Mouse (Mus musculus): ENCODE measurements around the gene Gm4881.
A peak's percentile ranks its signal among the peaks of the same experiment; 100 is the strongest.

Gene Gm4881

GRCm38 (mm10) chr7:24944257-24944950 lies at the start of gene Gm4881:
Gene Gm4881 (minus strand): TSS chr7:24944494.
- DNase-seq (ENCODE audit: extremely low spot score, low spot score) = no peak

- DNase-seq (ENCODE audit: extremely low spot score, low spot score) = no peak
These were observed 48.8 kb upstream of the Gm4881 start for GRCm38 (mm10) chr7:24993081-24993480.

DNA sequence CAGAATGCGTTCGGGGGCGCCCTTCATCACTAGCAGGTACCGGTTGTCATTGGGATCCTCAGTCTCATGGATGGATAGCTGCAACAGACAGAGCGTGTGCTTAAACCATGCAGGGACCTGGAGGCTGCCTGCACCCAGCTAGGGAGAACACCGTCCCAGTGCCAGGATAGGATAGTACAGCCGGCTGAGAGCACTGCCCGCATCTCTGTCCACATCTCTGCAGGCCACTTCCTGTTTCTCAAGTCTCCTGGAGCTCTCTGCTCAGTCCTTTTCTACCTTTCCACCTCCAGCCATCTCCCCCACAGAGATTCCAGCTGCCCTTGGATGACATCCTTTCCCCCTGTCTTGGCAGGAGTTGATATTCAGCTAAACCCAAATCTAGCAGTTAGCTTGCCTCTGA lies 46.2 kb upstream of the Gm4881 start:
- no peak for DNase-seq (ENCODE audit: extremely low spot score, low spot score)

DNA sequence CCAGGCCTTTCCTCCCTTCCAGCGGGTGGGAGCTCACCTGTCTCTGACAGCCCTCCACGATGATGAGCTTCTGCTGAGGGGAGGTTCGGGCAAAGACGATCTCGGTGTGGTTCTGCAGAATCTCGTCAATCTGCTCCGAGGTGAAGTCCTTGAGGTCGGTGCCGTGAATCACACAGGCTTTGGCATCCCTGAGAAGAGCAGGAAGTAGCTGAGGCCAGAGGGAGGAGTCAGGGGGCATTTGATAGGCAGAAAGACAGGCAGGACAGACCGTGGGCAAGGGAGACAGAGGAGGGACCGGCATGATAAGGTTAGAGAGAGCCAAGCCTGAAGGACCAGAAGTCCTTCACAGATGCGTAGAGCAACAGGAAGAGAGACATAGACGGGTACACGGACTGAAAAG lies 43.6 kb upstream of the Gm4881 start:
- no peak for DNase-seq (ENCODE audit: extremely low spot score, low spot score)

DNA sequence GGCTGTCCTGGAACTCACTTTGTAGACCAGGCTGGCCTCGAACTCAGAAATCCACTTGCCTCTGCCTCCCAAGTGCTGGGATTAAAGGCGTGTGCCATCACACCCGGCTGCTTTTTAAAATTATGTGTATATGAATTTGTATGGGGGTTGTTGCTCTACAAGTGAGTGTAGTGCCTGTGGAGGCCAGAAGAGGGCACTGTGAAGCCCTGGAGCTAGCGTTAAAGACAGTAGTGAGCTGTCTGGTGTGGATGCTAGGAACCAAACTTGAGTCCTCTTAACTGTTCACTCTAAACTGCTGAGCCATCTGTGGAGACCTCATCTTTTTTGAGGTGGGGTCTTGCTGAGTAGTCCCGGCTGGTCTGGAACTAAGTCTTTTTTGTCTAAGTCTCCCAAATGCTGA lies 41.5 kb upstream of the Gm4881 start:
- DNase-seq (ENCODE audit: extremely low spot score, low spot score) = no peak

GRCm38 (mm10) chr7:24984307-24984706 lies 40.0 kb upstream of the Gm4881 start:
- no peak for DNase-seq (ENCODE audit: extremely low spot score, low spot score)

DNA sequence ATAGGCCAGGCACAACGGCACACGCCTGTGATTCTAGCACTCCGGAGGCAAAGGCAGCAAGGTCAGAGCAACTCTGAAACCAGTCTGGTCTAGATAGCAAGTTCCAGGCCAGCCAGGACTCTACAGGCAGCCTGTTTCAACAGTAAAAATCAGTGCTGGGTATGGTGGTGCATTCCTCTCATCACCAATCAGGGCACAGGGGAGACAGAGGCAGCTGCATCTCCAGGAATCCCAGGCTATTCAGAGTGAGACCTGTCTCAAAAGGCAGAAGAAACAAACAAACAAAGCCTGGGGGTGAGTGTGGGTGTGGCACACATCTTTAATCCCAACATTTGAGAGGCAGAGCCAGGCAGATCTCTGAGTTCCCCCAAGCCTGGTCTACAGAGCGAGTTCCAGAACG lies 39.1 kb upstream of the Gm4881 start:
- no peak for DNase-seq (ENCODE audit: extremely low spot score, low spot score)

DNA sequence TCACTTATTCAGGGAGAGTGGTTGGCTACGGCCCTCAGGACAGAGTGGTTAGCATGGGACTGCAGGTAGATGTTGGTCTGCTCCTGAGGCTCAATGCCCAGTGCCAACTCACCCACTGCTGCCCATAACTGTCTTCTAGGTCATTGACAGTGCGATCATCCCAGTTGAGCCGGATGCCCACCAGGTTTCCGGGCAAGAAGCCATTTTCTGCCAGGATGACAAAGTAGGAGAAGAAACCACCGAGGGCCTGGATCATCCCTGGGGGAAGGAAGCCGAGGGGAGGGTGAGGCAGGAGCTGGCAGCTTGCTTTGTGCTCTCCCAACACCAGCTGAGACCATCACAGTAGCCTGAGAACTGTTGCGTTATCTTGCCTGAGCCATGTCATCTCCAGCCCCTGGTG lies 36.1 kb upstream of the Gm4881 start:
- no peak for DNase-seq (ENCODE audit: extremely low spot score, low spot score)

DNA sequence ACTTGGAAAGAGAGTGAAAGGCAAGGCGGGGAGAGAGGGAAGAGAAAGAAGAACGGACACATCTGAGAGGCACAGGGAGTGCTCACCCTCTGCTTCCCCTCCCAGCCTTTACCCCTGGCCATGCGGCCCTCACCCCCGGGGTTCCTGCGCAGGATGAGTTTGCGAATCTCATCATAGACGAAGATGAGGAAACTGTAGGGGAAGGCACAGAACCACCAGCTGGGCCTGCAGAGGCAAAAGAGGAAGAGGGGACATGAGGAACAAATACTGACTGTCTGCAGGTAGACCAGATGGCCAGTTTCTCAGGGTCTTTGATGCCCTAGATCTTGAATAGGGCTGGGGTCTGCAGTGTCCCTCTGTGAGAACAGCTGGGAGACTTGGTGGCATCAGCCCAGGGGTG lies 34.5 kb upstream of the Gm4881 start:
- no peak for DNase-seq (ENCODE audit: extremely low spot score, low spot score)

DNA sequence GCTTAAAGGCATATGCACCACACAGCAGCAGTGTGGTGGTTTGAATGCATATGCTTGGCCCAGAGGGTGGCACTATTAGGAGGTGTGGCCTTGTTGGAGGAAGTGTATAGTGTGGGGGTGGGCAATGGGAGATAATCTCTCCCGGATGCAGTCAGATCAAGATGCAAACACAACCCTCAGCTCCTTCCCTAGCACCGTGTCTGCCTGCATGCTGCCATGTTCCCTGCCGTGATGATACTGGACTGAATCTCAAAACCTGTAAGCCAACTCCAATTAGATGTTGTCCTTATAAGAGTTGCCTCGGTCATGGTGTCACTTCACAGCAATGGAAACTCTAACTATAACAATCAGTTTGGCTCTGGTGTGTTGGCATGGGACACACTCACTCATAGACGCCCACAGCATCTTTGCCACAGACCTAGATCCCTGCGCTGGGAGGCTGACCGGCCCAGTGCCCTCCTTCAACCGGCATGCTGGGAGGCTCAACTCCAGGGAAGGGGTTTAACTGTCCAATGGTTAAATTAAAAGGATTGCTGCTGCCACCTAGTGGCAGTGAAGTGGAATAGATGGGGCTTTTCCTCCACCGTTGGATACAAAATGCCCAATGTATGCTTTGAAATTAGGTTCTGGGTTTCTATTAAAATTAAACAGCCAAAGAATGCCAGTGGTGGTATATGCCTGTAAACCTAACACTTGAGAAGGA lies 30.8 kb upstream of the Gm4881 start:
- DNase-seq (ENCODE audit: extremely low spot score, low spot score) = peak; percentile 30

DNA sequence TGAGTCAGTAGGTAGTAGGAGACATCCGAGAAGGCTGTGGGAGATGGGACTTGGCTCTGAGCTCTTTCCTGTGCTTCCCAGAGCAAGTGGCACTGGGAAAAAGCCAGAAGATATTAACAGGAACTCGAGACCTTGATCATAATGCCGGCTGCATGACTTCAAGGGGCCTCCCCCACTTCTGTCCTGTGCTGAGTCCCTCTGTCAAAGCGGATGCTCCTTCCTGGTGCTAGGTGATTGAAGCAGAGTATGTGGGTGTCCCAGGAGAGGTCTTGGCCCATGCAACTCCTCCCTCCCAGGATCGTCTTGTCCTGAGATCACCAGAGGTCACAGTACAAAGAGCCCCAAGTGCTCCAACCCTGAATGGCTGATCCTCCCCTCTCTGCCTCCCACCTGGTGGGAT lies 29.6 kb upstream of the Gm4881 start:
- DNase-seq (ENCODE audit: extremely low spot score, low spot score) = no peak

GRCm38 (mm10) chr7:24973208-24973607 lies 28.9 kb upstream of the Gm4881 start:
- no peak for DNase-seq (ENCODE audit: extremely low spot score, low spot score)

GRCm38 (mm10) chr7:24971972-24972893 lies 27.9 kb upstream of the Gm4881 start, which contains the start of gene Rabac1:
Gene Rabac1 (minus strand): TSS chr7:24972754.
- DNase-seq (ENCODE audit: extremely low spot score, low spot score) = peak; percentile 85

DNA sequence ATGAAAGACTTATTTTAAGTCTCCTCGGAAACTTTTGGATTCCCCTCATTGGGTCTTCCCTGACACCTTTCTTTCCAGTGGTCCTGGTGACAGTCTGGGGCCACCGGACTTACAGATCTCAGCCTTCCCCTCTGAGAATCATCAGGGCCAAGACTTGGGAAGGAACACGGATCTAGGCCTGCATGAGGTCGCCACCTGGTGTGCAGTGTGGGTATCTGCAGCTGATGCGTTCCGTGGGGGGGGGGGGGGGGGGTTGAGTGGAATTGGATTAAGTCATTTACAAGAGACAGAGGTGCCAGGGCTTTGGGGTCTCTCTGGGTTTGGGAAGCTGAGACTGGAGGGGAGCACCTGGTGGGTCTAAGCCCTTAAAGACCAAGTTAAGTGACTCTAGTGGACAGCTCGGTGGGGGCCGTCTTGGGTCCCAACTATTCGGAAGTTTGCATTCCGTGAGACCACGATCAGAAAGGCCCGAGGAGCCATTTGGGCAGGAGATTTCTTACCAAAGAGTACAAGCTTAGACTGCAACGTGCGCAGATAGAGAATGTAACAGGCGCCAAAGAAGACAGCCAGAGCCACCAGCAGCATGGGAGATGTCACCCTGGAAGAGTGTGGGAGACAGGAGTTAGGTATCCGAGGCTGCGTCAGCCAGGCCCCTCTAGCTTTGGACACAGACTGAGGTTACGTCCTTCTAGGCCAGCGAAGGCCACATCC lies 27.1 kb upstream of the Gm4881 start:
- DNase-seq (ENCODE audit: extremely low spot score, low spot score) = peak; percentile 62

DNA sequence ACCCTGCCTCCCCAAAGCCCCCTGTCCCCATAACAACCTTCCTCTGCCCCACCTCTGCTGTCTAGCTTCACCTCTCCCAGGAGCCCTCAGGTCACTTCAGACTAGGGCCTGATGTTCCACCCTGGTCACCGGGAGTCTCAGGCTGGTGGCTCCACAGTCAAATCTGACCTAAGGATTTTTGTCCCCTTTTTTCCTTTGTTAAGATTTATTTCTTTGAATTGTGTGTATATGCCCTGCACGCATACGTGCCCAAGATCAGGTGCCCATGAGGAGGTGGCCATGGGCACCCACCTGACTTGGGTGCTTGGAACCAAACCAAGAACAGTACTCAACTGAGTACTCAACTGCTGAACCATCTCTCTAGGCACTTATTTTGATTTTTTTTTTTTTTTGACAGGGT lies 26.0 kb upstream of the Gm4881 start:
- DNase-seq (ENCODE audit: extremely low spot score, low spot score) = no peak

GRCm38 (mm10) chr7:24969805-24970204 lies 25.5 kb upstream of the Gm4881 start:
- DNase-seq (ENCODE audit: extremely low spot score, low spot score) = no peak

GRCm38 (mm10) chr7:24968463-24968862 lies 24.2 kb upstream of the Gm4881 start:
- no peak for DNase-seq (ENCODE audit: extremely low spot score, low spot score)

DNA sequence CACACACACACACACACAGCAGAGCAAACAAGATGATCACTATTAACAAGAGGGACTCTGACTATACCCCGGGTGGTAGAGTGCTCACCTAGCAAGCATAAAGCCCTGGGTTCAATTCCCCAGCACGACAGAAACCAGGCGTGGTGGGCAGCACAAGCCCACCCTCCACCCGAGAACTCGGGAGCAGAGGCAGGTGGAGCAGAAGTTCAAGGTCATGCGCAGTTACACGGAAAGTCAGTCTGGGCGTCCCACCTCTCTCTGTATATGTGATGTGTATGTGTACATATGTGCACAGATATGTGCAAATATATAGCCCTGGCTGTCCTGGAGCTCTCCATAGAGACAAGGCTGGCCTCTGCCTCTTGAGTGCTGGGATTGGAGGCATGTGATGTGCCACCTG lies 23.7 kb upstream of the Gm4881 start:
- no peak for DNase-seq (ENCODE audit: extremely low spot score, low spot score)

DNA sequence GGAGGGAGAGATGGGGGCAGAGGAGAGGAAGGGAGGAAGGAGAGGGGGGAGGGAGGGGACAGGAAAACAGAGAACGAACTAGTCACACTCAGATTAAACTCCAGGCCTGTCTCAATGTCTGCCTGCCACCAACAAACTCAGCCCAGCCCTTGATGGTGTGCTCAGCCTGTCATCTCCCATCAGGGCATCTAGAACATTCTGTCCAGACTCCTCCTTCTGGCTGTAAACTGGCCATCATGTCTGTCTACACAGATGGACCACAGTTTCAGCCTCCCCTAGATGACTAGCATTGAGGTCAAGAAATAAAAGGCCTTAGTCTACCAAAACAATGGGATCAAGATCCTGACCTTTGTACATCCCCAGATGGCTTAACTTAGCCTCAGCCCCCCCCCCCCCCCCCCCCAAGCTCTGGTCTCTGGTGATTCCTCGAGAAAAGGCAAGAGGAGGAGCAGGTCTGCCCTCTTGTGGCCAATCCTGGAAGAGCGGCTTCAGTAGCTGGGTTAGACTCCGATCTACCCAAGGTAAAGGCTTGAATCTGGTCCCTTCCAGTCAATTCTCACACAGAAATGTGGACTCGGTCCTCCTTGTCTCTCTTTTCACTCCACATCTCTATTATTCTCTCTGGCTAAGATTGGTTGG lies 20.7 kb upstream of the Gm4881 start:
- peak; percentile 91 for DNase-seq (ENCODE audit: extremely low spot score, low spot score)

GRCm38 (mm10) chr7:24964288-24964687 lies 20.0 kb upstream of the Gm4881 start:
- DNase-seq (ENCODE audit: extremely low spot score, low spot score) = no peak

- DNase-seq (ENCODE audit: extremely low spot score, low spot score) = peak; percentile 36
These were observed 10.9 kb upstream of the Gm4881 start for GRCm38 (mm10) chr7:24955226-24955625.

Measured in neural tube, embryonic 10.5 days (tissue).